ENCODE assay signal across 23 mouse cellular contexts in the genomic region with DNA sequence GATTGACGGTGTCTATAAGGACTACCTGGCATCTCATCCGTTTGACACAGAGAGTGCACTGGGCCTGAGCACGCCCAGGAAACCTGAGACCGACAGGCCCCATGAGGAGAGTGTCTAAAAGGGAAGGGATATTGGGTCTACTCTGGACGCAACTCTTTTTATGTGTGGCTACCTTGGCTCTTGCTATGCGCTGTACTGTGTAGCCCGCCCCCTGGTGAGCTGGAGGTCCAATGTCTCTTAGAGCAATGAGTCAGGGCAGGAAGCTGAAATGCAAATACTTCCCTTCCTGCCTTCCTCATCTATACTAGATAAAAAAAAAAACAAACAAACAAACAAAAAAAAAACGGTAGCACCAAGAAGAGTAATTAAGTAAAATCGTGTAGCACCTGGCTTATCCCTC.
DNase-seq lines count a peak whose midpoint lies in the region; ATAC-seq and TF ChIP-seq lines count a peak whose summit lies in the region.
"Had no signal": no experiment of that assay in that cellular context is flagged by ENCODE, and none has a peak within 500 bp of the region (broad histone marks: within the 10 kb centered on the region; RNA-seq: fewer than 3 reads in every experiment).

No protein-coding gene starts in this region.

- H3K4me3 ChIP-seq in kidney, embryonic 14.5 days (ENCODE audit: low read length), result no peak overlapping the region
- no peak overlapping the region for H3K4me3 ChIP-seq in kidney, adult 2 months (ENCODE audit: insufficient read depth, low read depth, low read length)
- H3K4me3 ChIP-seq in midbrain, embryonic 11.5 days (ENCODE audit: low read depth, low read length), result no peak overlapping the region
- H3K4me3 ChIP-seq in midbrain, embryonic 13.5 days (replicated peaks), result no peak overlapping the region
- no peak overlapping the region for H3K4me3 ChIP-seq in ES-E14 (ENCODE audit: insufficient read depth in 1 of 2, low read depth in 1 of 2, low read length in 2 of 2, poor library complexity in 1 of 2, severe bottlenecking in 1 of 2)
- H3K4me3 ChIP-seq in stomach, postnatal 0 days (ENCODE audit: low read depth, low read length), result no peak overlapping the region
- no peak overlapping the region for H3K4me3 ChIP-seq in lung, adult 2 months (replicated peaks; ENCODE audit: extremely low read depth, low read depth, low read length)
- H3K4me3 ChIP-seq: embryonic facial prominence, embryonic 12.5 days; embryonic facial prominence, embryonic 15.5 days; hindbrain, embryonic 12.5 days; hindbrain, embryonic 15.5 days had no signal

- TF ChIP-seq CTCF in kidney, adult 2 months (conservative IDR thresholded peaks at IDR 0.05; ENCODE audit: insufficient read depth, insufficient read length, low read depth, low read length), result no peak
- peak; percentile 14; the same call in 1 of the 2 replicates for TF ChIP-seq CTCF in stomach, postnatal 0 days (IDR thresholded peaks at IDR 0.05; ENCODE audit: low read depth)
- TF ChIP-seq CTCF in lung, adult 2 months (IDR thresholded peaks at IDR 0.05; ENCODE audit: insufficient read depth, low read length), result no peak

- H3K9me3 ChIP-seq in kidney, embryonic 14.5 days (ENCODE audit: control insufficient read depth, low read length), result peaks cover 3% of the 10 kb centered on the region; the same call in 1 of the 2 replicates
- H3K9me3 ChIP-seq in midbrain, embryonic 11.5 days (ENCODE audit: control insufficient read depth, low read length), result no peaks in the 10 kb centered on the region
- H3K9me3 ChIP-seq in midbrain, embryonic 13.5 days, result no peaks in the 10 kb centered on the region
- H3K9me3 ChIP-seq in ES-E14 (ENCODE audit: control insufficient read depth, insufficient read depth, low read depth, low read length), result no peaks in the 10 kb centered on the region
- H3K9me3 ChIP-seq in stomach, postnatal 0 days (ENCODE audit: control insufficient read depth, low read length), result no peaks in the 10 kb centered on the region
- H3K9me3 ChIP-seq: embryonic facial prominence, embryonic 12.5 days; embryonic facial prominence, embryonic 15.5 days; hindbrain, embryonic 12.5 days; hindbrain, embryonic 15.5 days had no signal

- 67% methylated on average over 9 of the region's 9 CpGs for WGBS in kidney, embryonic 14.5 days
- WGBS in kidney, adult 2 months, result 75% methylated on average over 9 of the region's 9 CpGs
- WGBS in midbrain, embryonic 11.5 days, result 90% methylated on average over 9 of the region's 9 CpGs
- WGBS in midbrain, embryonic 13.5 days, result 94% methylated on average over 9 of the region's 9 CpGs
- 89% methylated on average over 9 of the region's 9 CpGs for WGBS in stomach, postnatal 0 days
- 87% methylated on average over 9 of the region's 9 CpGs for WGBS in lung, adult 2 months

- DNase-seq in kidney, adult 2 months, result no peak
- DNase-seq in midbrain, embryonic 11.5 days (ENCODE audit: low spot score, missing footprints), result peak; percentile 1
- no peak for DNase-seq in ES-E14 (ENCODE audit: low read depth, low spot score)
- no peak for DNase-seq in stomach, postnatal 0 days (ENCODE audit: low spot score)
- no peak for DNase-seq in lung, adult 2 months
- no peak for DNase-seq in spleen, postnatal 14 days (ENCODE audit: low spot score in 2 of 2)
- DNase-seq: adrenal gland, postnatal 10 days; adrenal gland, postnatal 36 days; B cell, adult 2 months; cerebellum, adult 18-20 months; cerebellum, adult 9-10 months; cerebellum, postnatal 25 days; gastrocnemius, postnatal 10 days; heart, adult 11 months had no signal

- H3K27me3 ChIP-seq in kidney, embryonic 14.5 days (ENCODE audit: control insufficient read depth, insufficient read depth, low read length), result no peaks in the 10 kb centered on the region
- H3K27me3 ChIP-seq in kidney, adult 2 months (replicated peaks; ENCODE audit: control insufficient read depth, insufficient read depth, low read length), result no peaks in the 10 kb centered on the region
- no peaks in the 10 kb centered on the region for H3K27me3 ChIP-seq in midbrain, embryonic 11.5 days (ENCODE audit: control insufficient read depth, insufficient read depth, low read length)
- H3K27me3 ChIP-seq in midbrain, embryonic 13.5 days, result no peaks in the 10 kb centered on the region
- H3K27me3 ChIP-seq in stomach, postnatal 0 days (ENCODE audit: control insufficient read depth, insufficient read depth, low read length), result no peaks in the 10 kb centered on the region
- H3K27me3 ChIP-seq: CH12.LX; embryonic facial prominence, embryonic 12.5 days; embryonic facial prominence, embryonic 15.5 days; hindbrain, embryonic 12.5 days; hindbrain, embryonic 15.5 days had no signal

- no peak overlapping the region for H3K4me2 ChIP-seq in kidney, embryonic 14.5 days (replicated peaks; ENCODE audit: low read depth, low read length)
- H3K4me2 ChIP-seq in midbrain, embryonic 11.5 days, result no peak overlapping the region
- no peak overlapping the region for H3K4me2 ChIP-seq in midbrain, embryonic 13.5 days (replicated peaks)
- H3K4me2 ChIP-seq in stomach, postnatal 0 days (replicated peaks; ENCODE audit: low read depth), result no peak overlapping the region
- H3K4me2 ChIP-seq: embryonic facial prominence, embryonic 12.5 days; embryonic facial prominence, embryonic 15.5 days; heart, embryonic 11.5 days; hindbrain, embryonic 12.5 days; hindbrain, embryonic 15.5 days had no signal

- H3K27ac ChIP-seq in kidney, embryonic 14.5 days (ENCODE audit: low read depth, low read length), result no peak overlapping the region
- no peak overlapping the region for H3K27ac ChIP-seq in kidney, adult 2 months (ENCODE audit: insufficient read depth, low read depth, low read length)
- no peak overlapping the region for H3K27ac ChIP-seq in midbrain, embryonic 11.5 days (ENCODE audit: low read depth, low read length)
- H3K27ac ChIP-seq in midbrain, embryonic 13.5 days, result no peak overlapping the region
- H3K27ac ChIP-seq in ES-E14 (ENCODE audit: insufficient read depth, low read depth, low read length, poor library complexity, severe bottlenecking), result no peak overlapping the region
- no peak overlapping the region for H3K27ac ChIP-seq in stomach, postnatal 0 days (replicated peaks)
- H3K27ac ChIP-seq: embryonic facial prominence, embryonic 12.5 days; embryonic facial prominence, embryonic 15.5 days; hindbrain, embryonic 12.5 days; hindbrain, embryonic 15.5 days had no signal

- no peak for TF ChIP-seq EP300 in stomach, postnatal 0 days (optimal IDR thresholded peaks at IDR 0.05)

- ATAC-seq in kidney, embryonic 14.5 days (ENCODE audit: low FRiP score, low TSS enrichment), result peak; percentile 46; the same call in 1 of the 2 replicates
- no peak for ATAC-seq in midbrain, embryonic 11.5 days (ENCODE audit: low FRiP score)
- ATAC-seq in midbrain, embryonic 13.5 days, result no peak
- ATAC-seq in stomach, postnatal 0 days (ENCODE audit: low FRiP score, low TSS enrichment), result no peak
- ATAC-seq: forebrain, embryonic 14.5 days had no signal

- TF ChIP-seq POLR2A in kidney, adult 2 months (IDR thresholded peaks at IDR 0.05; ENCODE audit: low read depth, low read length), result no peak
- TF ChIP-seq POLR2A in lung, adult 2 months (IDR thresholded peaks at IDR 0.05; ENCODE audit: borderline replicate concordance, extremely low read depth, low read depth, low read length), result no peak

- no peak overlapping the region for H3K9ac ChIP-seq in kidney, embryonic 14.5 days (ENCODE audit: low read depth, low read length)
- H3K9ac ChIP-seq in midbrain, embryonic 11.5 days (ENCODE audit: low read length), result no peak overlapping the region
- no peak overlapping the region for H3K9ac ChIP-seq in midbrain, embryonic 13.5 days (replicated peaks)
- 0 out of 2 replicates have a peak overlapping the region, but pooled peaks have one; percentile 17 for H3K9ac ChIP-seq in ES-E14 (ENCODE audit: insufficient read depth, low read depth, low read length, poor library complexity, severe bottlenecking)
- H3K9ac ChIP-seq in stomach, postnatal 0 days (ENCODE audit: low read length), result no peak overlapping the region
- H3K9ac ChIP-seq: embryonic facial prominence, embryonic 12.5 days; embryonic facial prominence, embryonic 15.5 days; hindbrain, embryonic 12.5 days; hindbrain, embryonic 15.5 days had no signal

- H3K36me3 ChIP-seq in kidney, embryonic 14.5 days (ENCODE audit: control insufficient read depth, insufficient read depth, low read length), result no peaks in the 10 kb centered on the region
- no peaks in the 10 kb centered on the region for H3K36me3 ChIP-seq in kidney, adult 2 months (ENCODE audit: control insufficient read depth, insufficient read depth, low read length)
- H3K36me3 ChIP-seq in midbrain, embryonic 11.5 days (ENCODE audit: control insufficient read depth, insufficient read depth, low read length), result no peaks in the 10 kb centered on the region
- no peaks in the 10 kb centered on the region for H3K36me3 ChIP-seq in midbrain, embryonic 13.5 days
- H3K36me3 ChIP-seq in ES-E14 (ENCODE audit: control insufficient read depth, insufficient read depth, low read length, poor library complexity, severe bottlenecking), result no peaks in the 10 kb centered on the region
- H3K36me3 ChIP-seq in stomach, postnatal 0 days (ENCODE audit: control insufficient read depth, insufficient read depth, low read length), result no peaks in the 10 kb centered on the region
- H3K36me3 ChIP-seq: embryonic facial prominence, embryonic 12.5 days; embryonic facial prominence, embryonic 15.5 days; hindbrain, embryonic 12.5 days; hindbrain, embryonic 15.5 days had no signal

- H3K4me1 ChIP-seq in kidney, embryonic 14.5 days (ENCODE audit: control insufficient read depth, insufficient read depth, low read length), result no peaks in the 10 kb centered on the region
- no peaks in the 10 kb centered on the region for H3K4me1 ChIP-seq in kidney, adult 2 months (ENCODE audit: control insufficient read depth, insufficient read depth, low read length)
- no peaks in the 10 kb centered on the region for H3K4me1 ChIP-seq in midbrain, embryonic 11.5 days (ENCODE audit: control insufficient read depth, insufficient read depth, low read length)
- no peaks in the 10 kb centered on the region; the same call in 1 of the 2 replicates for H3K4me1 ChIP-seq in midbrain, embryonic 13.5 days (replicated peaks)
- peaks cover 0 to 9% of the 10 kb centered on the region in 2 experiments; a peak in 2 of 4 replicates for H3K4me1 ChIP-seq in ES-E14 (ENCODE audit: control insufficient read depth in 2 of 2, insufficient read depth in 2 of 2, low read length in 2 of 2, poor library complexity in 1 of 2)
- H3K4me1 ChIP-seq in stomach, postnatal 0 days (replicated peaks; ENCODE audit: control insufficient read depth, insufficient read depth), result no peaks in the 10 kb centered on the region
- H3K4me1 ChIP-seq in lung, adult 2 months (ENCODE audit: control insufficient read depth, insufficient read depth, low read length), result no peaks in the 10 kb centered on the region
- H3K4me1 ChIP-seq: embryonic facial prominence, embryonic 12.5 days; embryonic facial prominence, embryonic 15.5 days; hindbrain, embryonic 12.5 days; hindbrain, embryonic 15.5 days had no signal

- in situ Hi-C loops in ES-E14 (cut with MboI; ENCODE audit: low sequenced_read_pairs in 2 of 2, unreplicated experiment in 2 of 2), result no loop called here

TF ChIP-seq in ES-E14, 5 proteins besides CTCF, POLR2A, EP300 and RAD21 (continues in another document):
- TF ChIP-seq MAFK (IDR thresholded peaks at IDR 0.05; ENCODE audit: insufficient read depth, low read depth, low read length), result no peak
- TF ChIP-seq ZNF384 (IDR thresholded peaks at IDR 0.05; ENCODE audit: low read depth, low read length), result no peak
- TF ChIP-seq HCFC1 (IDR thresholded peaks at IDR 0.05; ENCODE audit: borderline replicate concordance, insufficient read depth, low read length), result no peak
